Mouse (Mus musculus): ENCODE measurements at regions not wholly inside any gene's neighbourhood (a gene's known extent, or its start where the extent isn't known, plus 50 kb on each side); places are given as distances from the start of the nearest gene placed in this dataset.

DNA sequence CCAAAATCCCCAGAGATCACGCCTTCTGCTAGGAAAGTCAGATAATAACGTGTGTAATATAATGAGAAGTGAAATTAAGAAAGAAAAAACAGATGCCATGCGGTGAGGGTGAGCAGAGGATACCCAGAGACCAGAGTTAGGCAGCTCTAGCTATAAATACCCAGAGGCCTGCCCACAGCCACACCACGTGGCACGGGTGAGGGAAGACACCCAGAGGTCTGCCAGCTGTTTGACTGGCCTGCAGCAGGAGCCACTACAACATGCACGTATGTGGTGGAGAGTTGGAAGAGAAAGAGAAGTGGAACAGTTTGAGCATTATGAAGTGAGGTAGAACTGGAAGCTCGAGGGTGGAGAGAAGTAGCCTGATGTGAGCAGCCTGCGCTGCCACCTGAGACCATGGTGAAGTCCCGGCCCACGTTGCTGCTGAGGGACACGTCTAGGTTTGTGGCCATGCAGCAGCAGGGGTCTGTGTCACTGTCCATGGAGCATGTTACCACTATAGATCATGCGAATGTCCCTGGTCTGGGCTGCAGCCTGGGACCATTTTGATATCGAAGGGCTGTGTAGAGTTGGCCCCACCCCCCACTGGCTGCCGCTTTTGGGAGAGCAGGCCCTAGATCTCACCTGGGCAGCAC, 88.2 kb upstream of the Fyn start:
- Histone ChIP-seq H3K9me3 (replicated peaks; ENCODE audit: control insufficient read depth, low read length, poor library complexity, severe bottlenecking) (no peaks in the 10 kb centered on the region), H3K36me3 (ENCODE audit: control insufficient read depth, insufficient read depth, low read length) (no peaks in the 10 kb centered on the region), H3K27me3 (ENCODE audit: control insufficient read depth, insufficient read depth, low read depth, low read length) (no peaks in the 10 kb centered on the region), H3K4me3 (ENCODE audit: low read depth, low read length) (no peak overlapping the region), H3K4me2 (ENCODE audit: low read length) (no peak overlapping the region), H3K4me1 (ENCODE audit: control insufficient read depth, insufficient read depth, low read length) (no peaks in the 10 kb centered on the region), H3K9ac (ENCODE audit: low read depth, low read length) (no peak overlapping the region), H3K27ac (ENCODE audit: low read length) (no peak overlapping the region)
- WGBS = 81% methylated on average over 14 of the region's 14 CpGs
- ATAC-seq = no peak

GRCm38 (mm10) chr10:39274202-39274601, 94.5 kb upstream of the Fyn start:
- Histone ChIP-seq H3K4me2 (ENCODE audit: low read length) (no peak overlapping the region), H3K4me1 (ENCODE audit: control insufficient read depth, insufficient read depth, low read length) (no peaks in the 10 kb centered on the region), H3K4me3 (ENCODE audit: low read depth, low read length) (no peak overlapping the region), H3K9me3 (replicated peaks; ENCODE audit: control insufficient read depth, low read length, poor library complexity, severe bottlenecking) (no peaks in the 10 kb centered on the region), H3K36me3 (ENCODE audit: control insufficient read depth, insufficient read depth, low read length) (no peaks in the 10 kb centered on the region), H3K9ac (ENCODE audit: low read depth, low read length) (no peak overlapping the region), H3K27ac (ENCODE audit: low read length) (no peak overlapping the region), H3K27me3 (ENCODE audit: control insufficient read depth, insufficient read depth, low read depth, low read length) (no peaks in the 10 kb centered on the region)
- WGBS = 31% methylated on average over 1 of the region's 2 CpGs
- ATAC-seq = no peak

- WGBS = 67% methylated on average over 4 of the region's 4 CpGs
- ATAC-seq = no peak
- Histone ChIP-seq H3K9ac (ENCODE audit: low read depth, low read length) (no peak overlapping the region), H3K9me3 (replicated peaks; ENCODE audit: control insufficient read depth, low read length, poor library complexity, severe bottlenecking) (no peaks in the 10 kb centered on the region), H3K4me2 (ENCODE audit: low read length) (no peak overlapping the region), H3K36me3 (ENCODE audit: control insufficient read depth, insufficient read depth, low read length) (no peaks in the 10 kb centered on the region), H3K27ac (ENCODE audit: low read length) (no peak overlapping the region), H3K4me3 (ENCODE audit: low read depth, low read length) (no peak overlapping the region), H3K27me3 (ENCODE audit: control insufficient read depth, insufficient read depth, low read depth, low read length) (no peaks in the 10 kb centered on the region), H3K4me1 (ENCODE audit: control insufficient read depth, insufficient read depth, low read length) (no peaks in the 10 kb centered on the region)
Observed at GRCm38 (mm10) chr10:39273426-39273825, 95.2 kb upstream of the Fyn start.

DNA sequence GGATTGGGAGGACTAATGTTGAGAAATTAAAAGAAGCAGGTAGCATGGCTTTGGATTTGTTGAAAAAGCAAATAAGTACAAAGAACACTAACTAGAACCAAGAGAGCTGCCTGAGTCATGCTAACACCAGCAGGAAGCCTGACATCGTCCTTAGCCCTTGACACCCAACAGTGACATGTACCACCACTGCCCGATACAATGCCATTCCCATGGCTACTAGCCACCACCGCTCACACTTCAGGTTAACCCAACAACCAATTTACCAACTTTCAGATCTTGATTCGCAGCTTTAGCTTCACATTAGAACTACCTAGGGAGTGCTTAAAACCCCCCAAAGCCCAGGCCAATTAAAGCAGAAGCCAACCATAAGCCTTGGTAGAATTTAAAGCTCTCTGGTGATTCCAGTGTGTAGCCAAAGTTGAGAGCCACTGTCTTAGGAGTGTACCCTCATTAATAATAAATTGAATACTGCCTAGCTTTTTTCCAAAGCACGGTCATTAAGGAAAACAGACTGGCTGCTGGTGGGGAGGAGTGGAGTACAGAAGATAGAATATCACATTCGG, 96.2 kb upstream of the Fyn start:
- no peaks in the 10 kb centered on the region for H3K27me3 ChIP-seq (ENCODE audit: control insufficient read depth, insufficient read depth, low read depth, low read length)
- ATAC-seq = no peak
- WGBS = 76% methylated on average over 6 of the region's 6 CpGs

DNA sequence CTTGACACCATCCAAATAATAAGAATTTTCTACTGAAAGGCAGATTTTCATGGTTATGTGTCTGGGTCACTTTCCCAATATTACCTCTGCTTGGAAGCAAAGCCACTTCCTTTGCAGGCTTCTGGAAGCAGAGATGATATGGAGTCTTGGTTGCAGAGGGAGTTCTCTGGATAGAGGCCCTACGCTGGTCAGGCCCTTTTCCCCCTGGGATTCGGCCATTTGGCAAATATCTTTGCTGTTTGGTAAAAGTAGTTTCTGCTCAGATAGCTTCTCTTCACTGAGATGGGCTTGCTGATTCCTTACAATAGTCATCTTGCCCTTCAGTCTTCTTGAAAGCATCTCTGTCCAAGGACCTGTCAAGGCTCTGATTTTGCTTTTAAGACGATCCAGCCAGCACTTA, 98.2 kb upstream of the Fyn start:
- ATAC-seq = no peak
- WGBS = 89% methylated on average over 3 of the region's 3 CpGs
- H3K36me3 ChIP-seq (ENCODE audit: control insufficient read depth, insufficient read depth, low read length) = no peaks in the 10 kb centered on the region

More for the DNA sequence above, 96.2 kb upstream of the Fyn start:
- no peak overlapping the region for H3K4me3 ChIP-seq (ENCODE audit: low read depth, low read length)
- no peaks in the 10 kb centered on the region for H3K36me3 ChIP-seq (ENCODE audit: control insufficient read depth, insufficient read depth, low read length)
- no peak overlapping the region for H3K27ac ChIP-seq (ENCODE audit: low read length)
- H3K4me1 ChIP-seq (ENCODE audit: control insufficient read depth, insufficient read depth, low read length) = no peaks in the 10 kb centered on the region
- no peaks in the 10 kb centered on the region for H3K9me3 ChIP-seq (replicated peaks; ENCODE audit: control insufficient read depth, low read length, poor library complexity, severe bottlenecking)
- H3K9ac ChIP-seq (ENCODE audit: low read depth, low read length) = no peak overlapping the region
- H3K4me2 ChIP-seq (ENCODE audit: low read length) = no peak overlapping the region

GRCm38 (mm10) chr10:39267236-39267635, 101.4 kb upstream of the Fyn start:
- H3K9ac ChIP-seq (ENCODE audit: low read depth, low read length) = no peak overlapping the region
- no peak overlapping the region; the same call in 1 of the 2 replicates for H3K27ac ChIP-seq (ENCODE audit: low read length)
- H3K36me3 ChIP-seq (ENCODE audit: control insufficient read depth, insufficient read depth, low read length) = no peaks in the 10 kb centered on the region
- H3K4me3 ChIP-seq (ENCODE audit: low read depth, low read length) = no peak overlapping the region
- H3K4me2 ChIP-seq (ENCODE audit: low read length) = no peak overlapping the region
- no peaks in the 10 kb centered on the region for H3K27me3 ChIP-seq (ENCODE audit: control insufficient read depth, insufficient read depth, low read depth, low read length)
- H3K9me3 ChIP-seq (replicated peaks; ENCODE audit: control insufficient read depth, low read length, poor library complexity, severe bottlenecking) = no peaks in the 10 kb centered on the region
- peaks cover 7% of the 10 kb centered on the region; the same call in 1 of the 2 replicates for H3K4me1 ChIP-seq (ENCODE audit: control insufficient read depth, insufficient read depth, low read length)
- 81% methylated on average over 6 of the region's 6 CpGs for WGBS
- ATAC-seq = no peak

More for the DNA sequence above, 98.2 kb upstream of the Fyn start:
- no peak overlapping the region for H3K4me3 ChIP-seq (ENCODE audit: low read depth, low read length)
- 0 out of 2 replicates have a peak, but pooled peaks cover 2% of the 10 kb centered on the region for H3K4me1 ChIP-seq (ENCODE audit: control insufficient read depth, insufficient read depth, low read length)
- H3K4me2 ChIP-seq (ENCODE audit: low read length) = no peak overlapping the region
- H3K9ac ChIP-seq (ENCODE audit: low read depth, low read length) = no peak overlapping the region
- no peaks in the 10 kb centered on the region for H3K9me3 ChIP-seq (replicated peaks; ENCODE audit: control insufficient read depth, low read length, poor library complexity, severe bottlenecking)
- no peak overlapping the region for H3K27ac ChIP-seq (ENCODE audit: low read length)
- H3K27me3 ChIP-seq (ENCODE audit: control insufficient read depth, insufficient read depth, low read depth, low read length) = no peaks in the 10 kb centered on the region

DNA sequence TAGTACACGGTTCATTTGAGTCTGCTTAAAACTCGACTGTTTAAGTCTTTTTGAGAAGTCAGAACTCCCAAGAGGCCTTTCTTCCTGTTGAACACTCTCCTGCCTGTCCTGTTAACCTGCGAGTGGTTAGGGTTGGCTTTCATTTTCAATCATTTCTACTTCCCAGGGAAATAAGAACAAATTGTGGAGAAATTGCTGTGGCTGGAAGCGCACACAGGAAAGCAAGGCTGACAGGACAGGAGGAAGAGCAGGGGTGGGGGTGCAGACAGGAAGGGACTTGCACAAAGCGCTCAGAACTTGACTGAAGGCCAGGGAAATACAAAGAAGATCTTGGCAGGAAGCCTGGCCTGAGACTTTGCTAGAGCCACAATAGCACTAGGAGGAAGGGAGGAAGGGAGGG, 102.2 kb upstream of the Fyn start:
- H3K4me2 ChIP-seq (ENCODE audit: low read length) = no peak overlapping the region
- 28% methylated on average over 5 of the region's 5 CpGs for WGBS
- H3K9me3 ChIP-seq (replicated peaks; ENCODE audit: control insufficient read depth, low read length, poor library complexity, severe bottlenecking) = no peaks in the 10 kb centered on the region
- H3K27me3 ChIP-seq (ENCODE audit: control insufficient read depth, insufficient read depth, low read depth, low read length) = no peaks in the 10 kb centered on the region
- H3K27ac ChIP-seq (ENCODE audit: low read length) = peak overlapping the region; percentile 10; the same call in 1 of the 2 replicates
- H3K4me3 ChIP-seq (ENCODE audit: low read depth, low read length) = no peak overlapping the region
- H3K4me1 ChIP-seq (ENCODE audit: control insufficient read depth, insufficient read depth, low read length) = peaks cover 13% of the 10 kb centered on the region
- no peaks in the 10 kb centered on the region for H3K36me3 ChIP-seq (ENCODE audit: control insufficient read depth, insufficient read depth, low read length)
- H3K9ac ChIP-seq (ENCODE audit: low read depth, low read length) = no peak overlapping the region
- peak; percentile 86 for ATAC-seq

DNA sequence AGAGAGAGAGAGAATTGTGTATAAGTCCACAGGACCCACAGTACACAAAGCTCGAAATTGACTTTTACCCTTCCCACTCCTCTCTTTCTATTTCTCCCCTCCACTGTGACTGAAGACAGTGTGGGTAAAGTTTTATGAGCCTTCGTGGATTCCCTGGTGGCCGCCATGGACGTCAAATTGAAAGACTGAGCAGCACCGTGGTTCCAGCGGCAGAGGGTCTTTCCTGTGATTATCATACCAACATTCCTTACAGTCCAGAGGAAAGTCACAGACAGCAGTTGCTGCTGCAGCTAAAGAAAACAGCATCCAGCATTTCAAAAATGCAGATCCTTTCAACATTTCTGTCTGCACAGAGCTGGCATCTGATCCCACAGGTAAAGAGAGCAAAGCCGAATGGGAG, 98.9 kb upstream of the Ccn6 start:
- ATAC-seq = no peak
- Histone ChIP-seq H3K9ac (ENCODE audit: low read depth, low read length) (no peak overlapping the region), H3K4me2 (ENCODE audit: low read length) (no peak overlapping the region), H3K9me3 (replicated peaks; ENCODE audit: control insufficient read depth, low read length, poor library complexity, severe bottlenecking) (no peaks in the 10 kb centered on the region), H3K27me3 (ENCODE audit: control insufficient read depth, insufficient read depth, low read depth, low read length) (no peaks in the 10 kb centered on the region), H3K27ac (ENCODE audit: low read length) (no peak overlapping the region), H3K4me1 (ENCODE audit: control insufficient read depth, insufficient read depth, low read length) (peaks cover 21% of the 10 kb centered on the region), H3K4me3 (ENCODE audit: low read depth, low read length) (no peak overlapping the region), H3K36me3 (ENCODE audit: control insufficient read depth, insufficient read depth, low read length) (no peaks in the 10 kb centered on the region)
- 47% methylated on average over 7 of the region's 7 CpGs for WGBS
